Mouse (Mus musculus): ENCODE data around the gene Gm43552. TPM values are rescaled to one million over a fixed set of nuclear protein-coding genes. Genes with fewer than 3 reads are reported as not detected.
A peak's percentile ranks its signal among the peaks of the same experiment; 100 is the strongest.

Gm43552 gene
- polyA plus RNA-seq, 1 experiment from 2014 or later = 2.3 TPM

- peak overlapping the region; percentile 83 for H3K27ac ChIP-seq (ENCODE audit: low read length)
- no peak overlapping the region for H3K4me3 ChIP-seq (ENCODE audit: low read length)
- H3K4me2 ChIP-seq (ENCODE audit: low read depth, low read length) = no peak overlapping the region
- no peaks in the 10 kb centered on the region for H3K9me3 ChIP-seq (replicated peaks; ENCODE audit: control insufficient read depth, low read length)
- 37% methylated on average over 5 of the region's 5 CpGs for WGBS
- H3K4me1 ChIP-seq (ENCODE audit: control insufficient read depth, insufficient read depth, low read length) = peaks cover 48% of the 10 kb centered on the region
- H3K9ac ChIP-seq (ENCODE audit: low read length) = 0 out of 2 replicates have a peak overlapping the region, but pooled peaks have one; percentile 5
- H3K36me3 ChIP-seq (ENCODE audit: control insufficient read depth, insufficient read depth) = peaks cover 3% of the 10 kb centered on the region; the same call in 1 of the 2 replicates
- H3K27me3 ChIP-seq (ENCODE audit: control insufficient read depth, insufficient read depth, low read length) = no peaks in the 10 kb centered on the region
- ATAC-seq (replicated peaks; ENCODE audit: extremely low read depth, insufficient read depth, low FRiP score) = peak; percentile 29
Measured at GRCm38 (mm10) chr5:65457846-65458245, 34.8 kb downstream of the Gm43552 start.

GRCm38 (mm10) chr5:65457086-65457827, 35.4 kb downstream of the Gm43552 start:
- Histone ChIP-seq H3K9ac (ENCODE audit: low read length) (peak overlapping the region; percentile 22; the same call in 1 of the 2 replicates), H3K27me3 (ENCODE audit: control insufficient read depth, insufficient read depth, low read length) (no peaks in the 10 kb centered on the region), H3K4me1 (ENCODE audit: control insufficient read depth, insufficient read depth, low read length) (peaks cover 48% of the 10 kb centered on the region), H3K36me3 (ENCODE audit: control insufficient read depth, insufficient read depth) (peaks cover 6% of the 10 kb centered on the region; the same call in 1 of the 2 replicates), H3K27ac (ENCODE audit: low read length) (peak overlapping the region; percentile 83), H3K9me3 (replicated peaks; ENCODE audit: control insufficient read depth, low read length) (no peaks in the 10 kb centered on the region), H3K4me2 (ENCODE audit: low read depth, low read length) (no peak overlapping the region), H3K4me3 (ENCODE audit: low read length) (no peak overlapping the region)
- WGBS = 47% methylated on average over 7 of the region's 7 CpGs
- no peak for ATAC-seq (replicated peaks; ENCODE audit: extremely low read depth, insufficient read depth, low FRiP score)

- peaks cover 12% of the 10 kb centered on the region; the same call in 1 of the 2 replicates for H3K36me3 ChIP-seq (ENCODE audit: control insufficient read depth, insufficient read depth)
- WGBS = 30% methylated on average over 5 of the region's 5 CpGs
- H3K4me1 ChIP-seq (ENCODE audit: control insufficient read depth, insufficient read depth, low read length) = peaks cover 37% of the 10 kb centered on the region
- H3K9ac ChIP-seq (ENCODE audit: low read length) = no peak overlapping the region
- H3K27me3 ChIP-seq (ENCODE audit: control insufficient read depth, insufficient read depth, low read length) = no peaks in the 10 kb centered on the region
- no peak overlapping the region for H3K4me3 ChIP-seq (ENCODE audit: low read length)
- no peaks in the 10 kb centered on the region for H3K9me3 ChIP-seq (replicated peaks; ENCODE audit: control insufficient read depth, low read length)
- H3K27ac ChIP-seq (ENCODE audit: low read length) = peak overlapping the region; percentile 59
- no peak overlapping the region for H3K4me2 ChIP-seq (ENCODE audit: low read depth, low read length)
- no peak for ATAC-seq (replicated peaks; ENCODE audit: extremely low read depth, insufficient read depth, low FRiP score)
Measured at GRCm38 (mm10) chr5:65454771-65455170, 37.9 kb downstream of the Gm43552 start.

- H3K4me2 ChIP-seq (ENCODE audit: low read depth, low read length) = no peak overlapping the region
- no peaks in the 10 kb centered on the region for H3K4me1 ChIP-seq (ENCODE audit: control insufficient read depth, insufficient read depth, low read length)
- H3K27ac ChIP-seq (ENCODE audit: low read length) = no peak overlapping the region
- WGBS = 71% methylated on average over 4 of the region's 4 CpGs
- ATAC-seq (replicated peaks; ENCODE audit: extremely low read depth, insufficient read depth, low FRiP score) = no peak
- H3K36me3 ChIP-seq (ENCODE audit: control insufficient read depth, insufficient read depth) = peaks cover 26% of the 10 kb centered on the region
- H3K9me3 ChIP-seq (replicated peaks; ENCODE audit: control insufficient read depth, low read length) = no peaks in the 10 kb centered on the region
- no peaks in the 10 kb centered on the region for H3K27me3 ChIP-seq (ENCODE audit: control insufficient read depth, insufficient read depth, low read length)
- no peak overlapping the region for H3K9ac ChIP-seq (ENCODE audit: low read length)
- no peak overlapping the region for H3K4me3 ChIP-seq (ENCODE audit: low read length)
Measured at GRCm38 (mm10) chr5:65448941-65449340, 43.7 kb downstream of the Gm43552 start.

- no peak overlapping the region for H3K27ac ChIP-seq (ENCODE audit: low read length)
- 85% methylated on average over 2 of the region's 2 CpGs for WGBS
- no peak for ATAC-seq (replicated peaks; ENCODE audit: extremely low read depth, insufficient read depth, low FRiP score)
- no peak overlapping the region for H3K4me2 ChIP-seq (ENCODE audit: low read depth, low read length)
- H3K27me3 ChIP-seq (ENCODE audit: control insufficient read depth, insufficient read depth, low read length) = no peaks in the 10 kb centered on the region
- peaks cover 26% of the 10 kb centered on the region for H3K36me3 ChIP-seq (ENCODE audit: control insufficient read depth, insufficient read depth)
- H3K9me3 ChIP-seq (replicated peaks; ENCODE audit: control insufficient read depth, low read length) = no peaks in the 10 kb centered on the region
- H3K9ac ChIP-seq (ENCODE audit: low read length) = no peak overlapping the region
- no peaks in the 10 kb centered on the region for H3K4me1 ChIP-seq (ENCODE audit: control insufficient read depth, insufficient read depth, low read length)
- no peak overlapping the region for H3K4me3 ChIP-seq (ENCODE audit: low read length)
Measured at GRCm38 (mm10) chr5:65447826-65448225, 44.8 kb downstream of the Gm43552 start.

- H3K9me3 ChIP-seq (replicated peaks; ENCODE audit: control insufficient read depth, low read length) = no peaks in the 10 kb centered on the region
- no peak overlapping the region for H3K4me3 ChIP-seq (ENCODE audit: low read length)
- no peaks in the 10 kb centered on the region for H3K27me3 ChIP-seq (ENCODE audit: control insufficient read depth, insufficient read depth, low read length)
- no peak overlapping the region for H3K4me2 ChIP-seq (ENCODE audit: low read depth, low read length)
- no peak overlapping the region for H3K9ac ChIP-seq (ENCODE audit: low read length)
- peaks cover 24% of the 10 kb centered on the region for H3K36me3 ChIP-seq (ENCODE audit: control insufficient read depth, insufficient read depth)
- no peak overlapping the region for H3K27ac ChIP-seq (ENCODE audit: low read length)
- no peaks in the 10 kb centered on the region for H3K4me1 ChIP-seq (ENCODE audit: control insufficient read depth, insufficient read depth, low read length)
- ATAC-seq (replicated peaks; ENCODE audit: extremely low read depth, insufficient read depth, low FRiP score) = no peak
- WGBS = 83% methylated on average over 2 of the region's 2 CpGs
Measured at GRCm38 (mm10) chr5:65446756-65447155, 45.9 kb downstream of the Gm43552 start.

- no peak overlapping the region for H3K9ac ChIP-seq (ENCODE audit: low read length)
- no peak overlapping the region for H3K4me3 ChIP-seq (ENCODE audit: low read length)
- no peak for ATAC-seq (replicated peaks; ENCODE audit: extremely low read depth, insufficient read depth, low FRiP score)
- H3K36me3 ChIP-seq (ENCODE audit: control insufficient read depth, insufficient read depth) = peaks cover 18% of the 10 kb centered on the region; the same call in 1 of the 2 replicates
- no peaks in the 10 kb centered on the region for H3K4me1 ChIP-seq (ENCODE audit: control insufficient read depth, insufficient read depth, low read length)
- no peak overlapping the region for H3K27ac ChIP-seq (ENCODE audit: low read length)
- H3K4me2 ChIP-seq (ENCODE audit: low read depth, low read length) = no peak overlapping the region
- H3K27me3 ChIP-seq (ENCODE audit: control insufficient read depth, insufficient read depth, low read length) = no peaks in the 10 kb centered on the region
- no peaks in the 10 kb centered on the region for H3K9me3 ChIP-seq (replicated peaks; ENCODE audit: control insufficient read depth, low read length)
- WGBS = 43% methylated on average over 3 of the region's 6 CpGs
Measured at GRCm38 (mm10) chr5:65444981-65445380, 47.7 kb downstream of the Gm43552 start.

GRCm38 (mm10) chr5:65438041-65438440, 54.6 kb downstream of the Gm43552 start:
- Histone ChIP-seq H3K36me3 (ENCODE audit: control insufficient read depth, insufficient read depth) (0 out of 2 replicates have a peak, but pooled peaks cover 2% of the 10 kb centered on the region), H3K9ac (ENCODE audit: low read length) (no peak overlapping the region), H3K4me1 (ENCODE audit: control insufficient read depth, insufficient read depth, low read length) (peaks cover 14% of the 10 kb centered on the region), H3K9me3 (replicated peaks; ENCODE audit: control insufficient read depth, low read length) (no peaks in the 10 kb centered on the region), H3K4me3 (ENCODE audit: low read length) (no peak overlapping the region), H3K4me2 (ENCODE audit: low read depth, low read length) (no peak overlapping the region), H3K27me3 (ENCODE audit: control insufficient read depth, insufficient read depth, low read length) (no peaks in the 10 kb centered on the region), H3K27ac (ENCODE audit: low read length) (no peak overlapping the region)
- no peak for ATAC-seq (replicated peaks; ENCODE audit: extremely low read depth, insufficient read depth, low FRiP score)

- WGBS = under 1% methylated on average over 50 of the region's 51 CpGs
- H3K27ac ChIP-seq (ENCODE audit: low read length) = peak within 1 kb of the TSS; percentile 88
- no peaks in the 10 kb centered on the region for H3K36me3 ChIP-seq (ENCODE audit: control insufficient read depth, insufficient read depth)
- H3K4me3 ChIP-seq (ENCODE audit: low read length) = peak within 1 kb of the TSS; percentile 90
- no peaks in the 10 kb centered on the region for H3K27me3 ChIP-seq (ENCODE audit: control insufficient read depth, insufficient read depth, low read length)
- H3K4me2 ChIP-seq (ENCODE audit: low read depth, low read length) = peak within 1 kb of the TSS; percentile 79
- peaks cover 14% of the 10 kb centered on the region for H3K4me1 ChIP-seq (ENCODE audit: control insufficient read depth, insufficient read depth, low read length)
- H3K9ac ChIP-seq (ENCODE audit: low read length) = peak within 1 kb of the TSS; percentile 90
- ATAC-seq (replicated peaks; ENCODE audit: extremely low read depth, insufficient read depth, low FRiP score) = peak; percentile 98
- no peaks in the 10 kb centered on the region for H3K9me3 ChIP-seq (replicated peaks; ENCODE audit: control insufficient read depth, low read length)
Measured at GRCm38 (mm10) chr5:65435806-65436561, 56.6 kb downstream of the Gm43552 start, which contains the start of gene Ugdh. Gene Ugdh, minus strand, starts transcription at chr5:65435949.

Measured in heart, embryonic 16.5 days (tissue).